Mouse (Mus musculus): ENCODE data around the gene Ifit3b. TPM values are rescaled to one million over a fixed set of nuclear protein-coding genes. Genes with fewer than 3 reads are reported as not detected.

Gene Ifit3b
- polyA plus RNA-seq, 1 experiment: 4.5 TPM

DNA sequence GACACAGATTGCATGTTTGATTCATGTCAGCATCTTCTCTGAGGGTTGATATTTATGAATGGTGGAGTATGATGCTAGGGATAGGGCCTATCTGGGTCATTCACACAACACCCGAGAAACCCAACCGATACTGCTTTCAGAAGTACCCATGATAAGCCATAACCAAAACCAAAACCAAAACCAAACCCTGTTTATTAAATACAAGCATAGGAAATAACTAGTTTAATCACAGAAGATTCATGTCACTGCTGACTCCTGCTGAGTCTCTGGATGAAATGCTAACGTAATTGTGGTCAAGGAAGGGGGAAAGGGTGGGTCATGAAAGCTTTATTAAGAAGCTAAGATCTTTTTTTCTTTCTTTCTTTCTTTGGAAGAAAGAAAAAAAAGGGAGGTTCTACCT is 42.5 kb downstream of the Ifit3b start:
- WGBS: 62% methylated on average over 3 of the region's 3 CpGs
- no peak for DNase-seq
- Histone ChIP-seq H3K4me1 (ENCODE audit: control insufficient read depth, insufficient read depth, low read length) (peaks cover 3% of the 10 kb centered on the region; the same call in 1 of the 2 replicates), H3K4me3 (replicated peaks; ENCODE audit: extremely low read depth, low read depth, low read length) (no peak overlapping the region)
- TF ChIP-seq CTCF (IDR thresholded peaks at IDR 0.05; ENCODE audit: insufficient read depth, low read length) (no peak), POLR2A (IDR thresholded peaks at IDR 0.05; ENCODE audit: borderline replicate concordance, extremely low read depth, low read depth, low read length) (no peak)

- Histone ChIP-seq H3K4me1 (ENCODE audit: control insufficient read depth, insufficient read depth, low read length) (peaks cover 3% of the 10 kb centered on the region; the same call in 1 of the 2 replicates), H3K4me3 (replicated peaks; ENCODE audit: extremely low read depth, low read depth, low read length) (no peak overlapping the region)
- no peak for DNase-seq
- TF ChIP-seq POLR2A (IDR thresholded peaks at IDR 0.05; ENCODE audit: borderline replicate concordance, extremely low read depth, low read depth, low read length) (no peak), CTCF (IDR thresholded peaks at IDR 0.05; ENCODE audit: insufficient read depth, low read length) (no peak)
- WGBS: 79% methylated on average over 6 of the region's 6 CpGs
Observed at GRCm38 (mm10) chr19:34650997-34651396, 43.2 kb downstream of the Ifit3b start.

DNA sequence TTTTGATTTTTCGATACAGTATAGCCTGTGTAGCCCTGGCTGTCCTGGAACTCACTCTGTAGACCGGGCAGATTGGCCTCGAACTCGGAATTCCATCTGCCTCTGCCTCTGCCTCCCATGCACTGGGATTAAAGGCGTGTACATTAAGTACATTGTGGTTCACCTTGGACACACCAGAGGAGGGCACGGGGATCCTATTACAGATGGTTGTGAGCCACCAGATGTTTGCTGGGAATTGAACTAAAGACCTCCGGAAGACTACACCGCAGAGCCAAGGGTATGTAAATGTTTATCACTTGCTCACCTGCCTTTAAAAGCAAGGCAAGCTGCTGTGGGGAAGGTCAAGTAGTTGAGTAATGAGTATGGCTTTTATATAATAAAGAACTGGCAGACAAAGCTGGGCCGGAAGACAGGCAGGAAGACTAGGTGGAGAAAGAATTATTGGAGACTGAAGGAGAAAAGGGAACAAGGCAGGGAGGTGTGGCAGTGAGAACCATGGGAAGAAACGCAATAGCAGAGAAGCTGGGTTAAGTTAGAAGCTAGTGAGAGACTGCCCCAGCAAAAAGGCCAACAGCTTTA is 47.5 kb downstream of the Ifit3b start:
- Histone ChIP-seq H3K4me3 (replicated peaks; ENCODE audit: extremely low read depth, low read depth, low read length) (no peak overlapping the region), H3K4me1 (ENCODE audit: control insufficient read depth, insufficient read depth, low read length) (no peaks in the 10 kb centered on the region)
- WGBS: 77% methylated on average over 10 of the region's 10 CpGs
- TF ChIP-seq CTCF (IDR thresholded peaks at IDR 0.05; ENCODE audit: insufficient read depth, low read length): no peak
- no peak for TF ChIP-seq POLR2A (IDR thresholded peaks at IDR 0.05; ENCODE audit: borderline replicate concordance, extremely low read depth, low read depth, low read length)
- no peak for DNase-seq

DNA sequence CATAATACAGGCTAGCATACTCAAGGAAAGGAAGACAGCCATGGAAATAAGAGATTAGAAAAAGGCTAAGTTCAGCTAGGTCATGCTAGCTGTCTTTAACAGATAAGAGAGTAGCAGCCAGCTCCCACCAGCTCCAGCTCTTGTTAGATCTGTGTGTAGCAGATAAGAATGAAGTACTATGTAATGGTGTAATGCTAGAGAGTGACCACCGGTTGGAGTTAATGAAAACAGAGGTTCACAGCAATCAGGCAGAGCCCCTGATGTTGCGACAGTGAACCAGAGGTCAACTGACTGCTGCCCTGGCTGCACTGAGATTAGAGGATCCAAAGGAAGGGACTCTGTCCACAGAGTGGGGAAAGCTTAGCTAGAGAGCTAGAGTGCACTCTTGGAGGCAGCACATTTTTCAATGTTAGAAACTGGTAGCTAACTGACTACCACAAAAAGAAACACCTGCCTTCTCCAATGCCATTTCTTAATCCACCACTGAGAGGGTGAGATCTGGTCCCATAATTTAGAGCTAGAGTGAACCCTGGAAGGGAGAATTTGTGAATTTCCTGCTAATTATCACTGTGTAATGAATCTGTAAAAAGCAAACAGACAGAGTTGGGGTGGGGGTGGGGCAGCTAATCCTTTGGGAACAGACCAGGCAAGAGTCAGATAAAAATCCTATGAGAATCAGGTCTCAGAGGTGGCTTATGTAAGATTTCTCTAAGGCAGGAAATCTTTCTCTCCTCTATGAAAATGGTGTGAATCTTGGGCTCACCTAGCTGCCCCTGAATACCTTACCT is 48.9 kb downstream of the Ifit3b start:
- 28% methylated on average over 2 of the region's 2 CpGs for WGBS
- H3K4me1 ChIP-seq (ENCODE audit: control insufficient read depth, insufficient read depth, low read length): no peaks in the 10 kb centered on the region
- H3K4me3 ChIP-seq (replicated peaks; ENCODE audit: extremely low read depth, low read depth, low read length): no peak overlapping the region
- TF ChIP-seq POLR2A (IDR thresholded peaks at IDR 0.05; ENCODE audit: borderline replicate concordance, extremely low read depth, low read depth, low read length) (no peak), CTCF (IDR thresholded peaks at IDR 0.05; ENCODE audit: insufficient read depth, low read length) (no peak)
- DNase-seq: no peak

- WGBS: 9% methylated on average over 13 of the region's 13 CpGs
- peak; percentile 37; the same call in 1 of the 2 replicates for TF ChIP-seq CTCF (IDR thresholded peaks at IDR 0.05; ENCODE audit: insufficient read depth, low read length)
- peak; percentile 13; the same call in 1 of the 2 replicates for TF ChIP-seq POLR2A (IDR thresholded peaks at IDR 0.05; ENCODE audit: borderline replicate concordance, extremely low read depth, low read depth, low read length)
- DNase-seq: peak; percentile 51
Observed at GRCm38 (mm10) chr19:34662067-34662507, 54.3 kb downstream of the Ifit3b start.

GRCm38 (mm10) chr19:34662740-34663139 is 55.0 kb downstream of the Ifit3b start:
- Histone ChIP-seq H3K4me1 (ENCODE audit: control insufficient read depth, insufficient read depth, low read length) (peaks cover 2% of the 10 kb centered on the region; the same call in 1 of the 2 replicates), H3K4me3 (replicated peaks; ENCODE audit: extremely low read depth, low read depth, low read length) (no peak overlapping the region)
- DNase-seq: no peak
- TF ChIP-seq CTCF (IDR thresholded peaks at IDR 0.05; ENCODE audit: insufficient read depth, low read length) (no peak), POLR2A (IDR thresholded peaks at IDR 0.05; ENCODE audit: borderline replicate concordance, extremely low read depth, low read depth, low read length) (no peak)
- 34% methylated on average over 5 of the region's 5 CpGs for whole genome bisulfite sequencing

More at GRCm38 (mm10) chr19:34662067-34662507, 54.3 kb downstream of the Ifit3b start:
- Histone ChIP-seq H3K4me3 (replicated peaks; ENCODE audit: extremely low read depth, low read depth, low read length) (peak overlapping the region; percentile 60), H3K4me1 (ENCODE audit: control insufficient read depth, insufficient read depth, low read length) (peaks cover 2% of the 10 kb centered on the region; the same call in 1 of the 2 replicates)

Other genes starting within 250 kb of the Ifit3b start
- 22.9 and 32.8 TPM in 2 replicates for gene Ch25h, start 132.8 kb upstream of the Ifit3b start, polyA plus RNA-seq (2012; rRNA removed)
- 31.1 and 47.2 TPM in 2 replicates for gene Lipa, start 80.5 kb upstream of the Ifit3b start, polyA plus RNA-seq (2012; rRNA removed)
- 3.8 and 6.3 TPM in 2 replicates for gene Ifit2, start 57.3 kb upstream of the Ifit3b start, polyA plus RNA-seq (2012; rRNA removed)
- 7.2 and 14.0 TPM in 2 replicates for gene Ifit3, start 24.4 kb upstream of the Ifit3b start, polyA plus RNA-seq (2012; rRNA removed)
- gene Ifit1bl1, start 6.0 kb upstream of the Ifit3b start, polyA plus RNA-seq (2012; rRNA removed): 0.78 and 1.1 TPM in 2 replicates
- 0.25 and 0.30 TPM in 2 replicates for gene Ifit1bl2, start 32.8 kb downstream of the Ifit3b start, polyA plus RNA-seq (2012; rRNA removed)
- gene Ifit1, start 32.9 kb downstream of the Ifit3b start, polyA plus RNA-seq (2012; rRNA removed): 3.5 and 5.0 TPM in 2 replicates
- 2.9 and 3.8 TPM in 2 replicates for gene Slc16a12, start 139.3 kb downstream of the Ifit3b start, polyA plus RNA-seq (2012; rRNA removed)

All from lung, adult 2 months (tissue).